Mouse (Mus musculus): ENCODE results near the gene Sar1b.
"Not testable (repeated sequence)": the region's sequence is repeated elsewhere in the genome, so short reads cannot be mapped to it uniquely, and the experiment has no call there.

- TF ChIP-seq MAX (IDR thresholded peaks at IDR 0.05; ENCODE audit: low read depth); POLR2A (IDR thresholded peaks at IDR 0.05; ENCODE audit: insufficient read length, low read depth); TCF12 (IDR thresholded peaks at IDR 0.05; ENCODE audit: insufficient read depth, poor library complexity, severe bottlenecking); E2F4 (IDR thresholded peaks at IDR 0.05; ENCODE audit: insufficient read depth); TCF3 (IDR thresholded peaks at IDR 0.05; ENCODE audit: insufficient read length, low read depth); USF1 (IDR thresholded peaks at IDR 0.05; ENCODE audit: low read depth); CEBPB (IDR thresholded peaks at IDR 0.05; ENCODE audit: insufficient read depth, poor library complexity, severe bottlenecking); SRF (IDR thresholded peaks at IDR 0.05; ENCODE audit: control insufficient read depth, insufficient read length, low read depth): not testable (repeated sequence)
These were observed 11.8 kb upstream of the Sar1b start for GRCm38 (mm10) chr11:51751623-51752225.
